Mouse (Mus musculus) right cerebral cortex, postnatal 10 days (tissue): ENCODE data around the gene Ccdc27.
A peak's percentile ranks its signal among the peaks of the same experiment; 100 is the strongest.

ENCODE experiments used
- DNase-seq, 2 experiments: peaks; one replicate each; pipeline ENCODE4 v3.0.0; 2021; ENCODE audit warnings: low spot score in 2 of 2

Gene Ccdc27

DNA sequence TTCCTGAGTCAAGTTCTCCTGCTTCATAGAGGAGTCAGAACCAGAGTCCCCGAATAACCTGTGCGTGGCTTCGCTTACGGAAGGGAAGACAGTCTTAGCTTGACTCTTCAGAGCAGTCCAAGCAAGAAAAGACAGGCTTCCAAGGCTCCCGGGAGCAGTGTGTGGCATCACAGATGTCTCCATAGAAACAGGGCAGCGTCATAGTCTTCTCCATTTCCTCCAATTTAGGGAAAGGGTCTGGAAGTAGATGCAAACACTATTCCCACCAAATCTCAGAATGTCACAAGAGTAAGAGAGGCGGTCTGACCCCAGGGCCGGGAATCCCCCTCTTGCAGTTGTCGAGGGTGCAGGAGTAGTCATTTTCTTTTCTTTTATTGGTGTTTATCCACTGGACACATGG is at the start of gene Ccdc27:
Gene Ccdc27 (minus strand): TSS at position 101 of the 400 bp plus-strand sequence.
- DNase-seq: no peak

DNA sequence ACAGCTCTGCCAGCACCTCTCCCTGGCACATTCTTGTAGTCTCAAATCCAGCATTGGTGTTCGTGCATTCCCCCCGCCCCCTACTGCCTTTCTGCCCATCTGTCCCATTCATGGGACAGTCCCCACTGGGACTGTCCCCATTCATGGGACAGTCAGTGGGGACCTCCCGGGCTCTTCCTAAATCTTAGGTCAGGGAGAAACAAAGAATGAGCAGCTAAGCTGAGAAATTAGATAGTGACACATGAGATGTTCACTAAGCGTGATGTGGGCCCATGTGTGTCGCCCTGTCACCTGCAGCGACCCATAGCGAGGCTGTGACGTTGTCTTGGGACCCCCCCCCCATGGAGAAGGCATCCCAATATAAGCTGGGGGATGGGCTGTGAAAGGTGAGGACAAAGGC is 48.9 kb upstream of the Ccdc27 start:
- DNase-seq: no peak

DNA sequence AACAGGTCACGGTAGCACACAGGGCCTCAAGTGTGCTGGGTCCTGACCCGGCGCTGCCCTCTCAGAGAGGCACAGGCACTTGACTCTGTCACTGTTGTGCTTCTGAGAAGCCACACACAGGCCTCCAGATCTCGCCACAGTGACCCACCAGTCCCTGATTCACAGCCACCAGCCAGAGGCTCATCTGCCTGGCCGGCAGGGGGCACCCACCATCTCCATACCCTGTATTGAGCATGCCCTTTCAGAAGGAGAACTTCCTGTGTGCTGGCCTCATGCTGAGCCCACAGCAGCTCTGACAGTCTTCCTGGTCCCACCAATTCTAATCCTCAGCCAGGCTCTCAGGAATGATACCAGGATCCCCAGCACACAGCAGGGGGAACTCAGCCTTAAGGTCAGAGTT is 46.7 kb upstream of the Ccdc27 start:
- DNase-seq: no peak

DNA sequence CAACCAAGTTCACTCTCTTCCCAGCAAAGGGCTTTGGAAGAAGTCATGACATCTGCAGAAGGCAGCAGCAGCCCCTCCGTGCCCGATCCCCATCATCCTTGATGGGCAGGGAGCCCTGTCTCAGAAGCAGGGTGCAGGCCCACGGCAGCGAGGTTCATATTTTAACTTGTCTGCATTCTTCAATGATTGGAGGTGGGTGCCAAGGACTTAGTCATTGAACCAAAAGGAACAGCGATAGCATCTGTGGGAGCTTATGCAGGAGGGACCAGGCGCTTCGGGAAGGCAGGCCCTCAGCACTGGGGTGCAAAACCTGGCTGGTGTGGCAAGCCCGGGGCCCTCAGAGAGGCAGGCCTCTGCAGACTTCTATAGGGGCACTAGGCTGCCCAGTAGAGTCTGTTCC is 44.0 kb upstream of the Ccdc27 start:
- DNase-seq: no peak

DNA sequence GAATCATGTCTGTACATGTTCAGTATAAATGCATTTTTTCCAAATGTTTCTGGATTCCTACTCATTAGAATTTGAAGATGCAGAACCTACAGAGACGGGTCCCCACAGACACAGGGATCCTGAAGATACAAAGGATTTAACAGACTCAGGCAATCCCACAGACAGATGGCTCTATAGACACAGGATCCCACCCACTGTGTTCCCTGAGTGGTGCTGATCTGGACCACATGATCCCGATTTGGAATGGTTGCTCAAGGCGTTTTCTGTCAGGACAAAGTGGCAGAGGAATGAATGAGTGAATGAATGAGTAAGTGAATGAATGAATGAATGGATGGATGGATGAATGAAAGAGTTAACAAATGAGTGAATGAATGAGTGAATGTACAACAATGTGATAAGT is 43.4 kb upstream of the Ccdc27 start:
- DNase-seq: no peak

DNA sequence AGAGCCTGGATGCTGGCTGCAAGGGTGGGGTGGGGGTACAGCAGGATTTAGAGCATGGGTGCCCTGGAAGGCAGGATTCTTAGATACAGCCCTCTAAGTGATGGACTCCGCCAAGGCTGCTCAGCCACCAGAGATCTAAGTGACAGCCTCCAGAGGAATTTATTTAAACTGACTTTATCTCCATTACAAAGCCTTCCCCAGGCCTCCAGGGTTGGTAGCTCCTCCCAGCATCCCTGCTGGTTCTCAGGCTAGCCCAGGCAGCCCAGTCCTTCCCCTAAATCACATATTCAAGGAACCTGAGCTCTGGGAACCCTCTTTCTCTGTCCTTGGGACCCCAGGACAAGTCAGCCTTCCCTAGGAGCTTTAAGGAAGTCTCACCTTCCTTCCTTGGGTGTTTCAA is 39.5 kb upstream of the Ccdc27 start:
- DNase-seq: no peak

DNA sequence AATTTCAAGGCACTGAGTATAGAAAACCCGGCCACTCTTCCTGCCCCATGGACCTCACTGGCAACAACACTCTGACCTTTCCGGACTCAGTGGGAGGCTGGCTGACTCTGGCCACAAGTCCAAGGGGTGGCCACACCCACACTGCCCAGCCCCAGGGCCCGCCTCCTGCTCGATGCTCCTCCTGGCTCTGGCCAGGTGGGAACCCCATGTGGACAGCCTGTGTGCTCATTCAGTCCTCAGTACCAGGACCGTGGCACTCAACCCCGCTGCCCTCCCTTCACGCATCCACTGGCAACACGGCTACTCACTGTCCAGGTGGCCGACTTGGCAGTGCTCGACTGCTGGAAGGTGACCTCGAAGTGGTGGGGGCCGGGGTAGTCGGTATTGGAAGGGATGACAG is 38.5 kb upstream of the Ccdc27 start:
- no peak for DNase-seq

DNA sequence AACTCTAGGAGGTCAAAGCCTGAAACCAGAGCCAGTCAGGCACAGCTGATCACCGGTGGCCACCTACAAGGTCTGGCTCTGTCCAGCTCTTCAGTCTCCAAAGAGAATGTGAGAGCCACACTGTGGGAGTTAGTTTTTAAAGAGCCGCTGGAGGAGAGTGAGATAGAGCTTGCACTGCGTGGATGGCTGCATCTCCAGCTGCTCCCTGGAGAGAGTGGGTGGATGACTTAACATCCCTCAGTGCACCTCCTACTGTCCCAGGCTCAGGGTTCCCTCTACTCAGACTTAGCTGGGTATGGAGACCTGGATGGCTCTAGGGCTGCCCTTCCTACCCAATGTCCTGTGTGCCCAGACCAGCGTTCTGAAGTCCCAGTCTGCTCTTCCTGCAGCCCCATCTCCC is 37.7 kb upstream of the Ccdc27 start:
- no peak for DNase-seq

DNA sequence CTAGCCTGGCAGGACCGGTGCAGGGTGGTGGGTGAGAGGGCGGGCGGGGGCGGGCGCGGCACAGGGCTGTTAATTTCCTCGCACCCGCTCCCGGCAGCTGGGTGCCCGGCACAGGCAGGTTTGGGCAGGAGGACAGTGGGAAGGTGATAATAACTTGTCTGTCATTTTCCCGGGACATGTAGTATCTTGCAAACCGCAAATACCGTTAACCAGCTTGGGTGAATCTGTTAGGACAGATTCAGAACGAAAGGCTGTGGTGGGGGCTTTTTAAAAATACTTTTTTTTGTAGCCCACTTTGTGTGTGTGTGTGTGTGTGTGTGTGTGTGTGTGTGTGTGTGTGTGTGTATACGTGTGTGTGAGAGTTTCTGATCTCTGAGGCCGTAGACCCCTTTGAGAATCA is 29.5 kb upstream of the Ccdc27 start:
- no peak for DNase-seq

DNA sequence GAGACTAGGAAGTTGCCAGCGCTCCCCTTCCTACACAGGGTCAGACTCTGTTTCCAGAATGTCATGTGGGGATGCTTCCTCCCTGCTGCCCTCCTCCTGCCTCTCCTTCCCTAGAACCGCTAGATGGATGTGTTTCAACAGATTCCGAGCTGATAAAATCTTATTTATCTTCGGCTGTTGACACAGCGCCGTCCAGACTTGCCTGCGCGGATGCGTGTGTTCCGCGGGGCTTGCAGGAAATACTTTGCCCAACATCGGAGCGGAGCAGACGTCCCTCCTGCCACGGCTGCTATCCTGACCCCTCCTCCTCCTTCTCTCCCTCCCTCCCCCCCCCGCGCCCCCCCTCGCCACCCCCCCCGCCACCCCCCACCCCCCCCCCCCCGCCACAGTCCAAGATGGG is 29.0 kb upstream of the Ccdc27 start:
- no peak for DNase-seq

DNA sequence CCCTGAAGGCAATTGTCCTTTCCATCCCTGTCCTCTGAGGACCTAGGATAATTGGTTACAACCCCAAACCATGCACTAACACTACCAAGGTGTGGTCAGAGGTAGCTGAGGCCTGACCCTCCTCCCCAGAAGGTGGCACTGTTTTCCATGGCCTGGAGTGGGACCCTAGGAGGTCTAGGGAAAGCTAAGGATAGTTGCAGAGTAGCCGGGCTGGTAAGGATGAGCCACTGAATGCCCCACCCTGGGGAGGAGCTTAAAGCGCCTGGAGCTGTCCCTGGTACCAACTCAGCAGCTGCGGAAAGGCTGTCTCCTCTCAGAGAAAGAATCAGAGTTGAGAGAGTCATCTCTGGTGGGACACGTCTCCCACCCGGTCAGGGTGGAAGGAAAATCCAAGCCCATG is 28.4 kb upstream of the Ccdc27 start:
- no peak for DNase-seq

DNA sequence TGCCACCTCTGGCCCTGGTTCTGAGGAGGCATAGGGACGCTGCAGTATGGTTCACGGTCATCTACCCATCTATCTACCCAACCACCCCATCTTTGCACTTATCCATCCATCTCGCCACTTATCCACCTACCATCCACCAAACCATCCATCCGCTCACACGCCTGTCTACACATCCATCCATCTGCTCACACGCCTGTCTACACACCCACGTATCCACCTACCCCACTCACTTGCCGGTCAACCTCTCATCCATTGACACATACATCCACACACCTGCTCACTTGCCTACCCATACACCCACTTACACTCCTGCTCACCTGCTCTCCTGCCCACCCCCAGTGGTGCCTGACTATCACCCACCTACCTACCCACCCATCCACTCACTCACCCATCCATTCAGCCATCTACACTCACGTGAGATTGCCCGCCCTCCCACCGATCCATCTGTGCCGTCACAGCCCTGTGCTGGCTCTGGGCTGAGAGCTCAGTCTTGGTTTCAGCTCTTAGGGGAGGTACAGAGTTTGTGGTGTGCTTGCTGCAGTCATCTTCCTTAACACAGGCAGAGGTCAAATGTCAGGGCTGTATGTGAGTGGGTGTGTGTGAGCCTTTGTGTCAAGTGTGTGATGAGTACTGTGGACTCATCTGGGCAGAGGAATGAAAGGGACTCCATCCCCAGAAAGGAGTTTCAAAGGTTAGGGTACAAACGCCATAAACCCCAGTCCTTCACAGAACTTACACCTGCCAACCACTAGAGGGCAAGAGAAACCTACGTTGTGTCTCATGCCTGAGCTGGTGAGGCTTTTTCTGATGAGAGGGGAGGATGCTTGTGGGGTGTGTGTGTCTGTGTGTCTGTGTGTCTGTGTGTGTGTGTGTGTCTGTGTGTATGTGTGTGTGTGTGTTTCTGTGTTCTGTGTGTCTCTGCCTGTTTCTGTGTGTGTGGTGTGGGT is 22.6 kb upstream of the Ccdc27 start:
- DNase-seq: peak; percentile 46 to 54

DNA sequence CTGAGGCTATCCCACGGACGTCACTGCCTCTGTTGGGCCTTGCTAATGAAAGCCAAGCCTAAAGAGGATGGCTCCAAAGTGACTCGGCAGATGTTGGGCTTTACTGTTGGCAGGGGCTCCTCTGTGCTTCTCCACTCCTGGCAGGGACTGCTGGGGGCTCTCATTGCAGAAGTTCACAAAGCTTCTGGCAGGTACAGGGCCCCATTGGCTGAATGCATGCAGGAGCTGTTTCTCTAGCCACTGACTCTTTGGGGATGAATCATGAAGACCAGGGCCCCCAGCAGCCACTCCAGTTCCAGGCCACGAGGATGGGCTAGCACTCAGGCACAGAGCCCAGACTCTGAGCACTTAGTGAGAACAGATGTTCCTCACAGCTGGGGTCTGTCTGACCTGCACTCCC is 15.2 kb upstream of the Ccdc27 start:
- no peak for DNase-seq

DNA sequence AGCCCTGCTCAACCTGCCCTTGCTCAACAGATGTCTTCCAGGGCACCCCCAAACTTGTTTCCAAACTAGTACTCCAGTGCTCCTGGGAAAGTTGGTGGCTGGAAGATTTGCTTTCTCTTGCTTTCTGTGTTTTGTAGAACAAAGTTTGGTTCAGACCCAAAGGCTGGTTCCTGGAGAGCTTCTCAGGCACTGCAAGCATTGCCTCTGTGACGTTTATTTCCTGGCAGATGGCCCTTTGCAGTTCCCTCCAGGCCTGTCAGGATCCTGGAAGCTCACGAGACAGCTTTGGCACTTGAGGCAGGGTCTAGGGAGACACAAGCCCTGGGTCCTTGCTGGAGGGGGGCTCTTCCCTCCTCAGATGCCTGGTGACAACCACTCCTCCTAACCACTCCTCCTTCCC is 14.2 kb upstream of the Ccdc27 start:
- no peak for DNase-seq

DNA sequence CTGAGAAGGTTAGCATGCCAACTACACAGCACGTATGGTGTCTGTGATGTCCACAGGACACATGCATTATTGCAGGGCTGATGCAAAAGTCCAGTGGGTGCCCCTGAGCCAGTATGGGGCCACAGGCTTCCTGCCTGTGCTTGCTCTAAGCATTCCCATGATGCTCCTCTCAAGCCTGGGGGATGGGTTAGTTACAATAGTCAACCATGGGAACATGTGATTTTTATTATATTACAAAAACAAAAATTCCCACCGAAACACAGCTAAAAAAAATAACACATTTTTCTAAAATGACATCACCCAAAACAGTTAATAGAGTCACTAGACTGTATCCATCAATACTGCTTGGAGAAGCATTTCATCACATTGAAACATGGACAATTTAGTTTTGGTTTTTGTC is 13.6 kb upstream of the Ccdc27 start:
- no peak for DNase-seq

DNA sequence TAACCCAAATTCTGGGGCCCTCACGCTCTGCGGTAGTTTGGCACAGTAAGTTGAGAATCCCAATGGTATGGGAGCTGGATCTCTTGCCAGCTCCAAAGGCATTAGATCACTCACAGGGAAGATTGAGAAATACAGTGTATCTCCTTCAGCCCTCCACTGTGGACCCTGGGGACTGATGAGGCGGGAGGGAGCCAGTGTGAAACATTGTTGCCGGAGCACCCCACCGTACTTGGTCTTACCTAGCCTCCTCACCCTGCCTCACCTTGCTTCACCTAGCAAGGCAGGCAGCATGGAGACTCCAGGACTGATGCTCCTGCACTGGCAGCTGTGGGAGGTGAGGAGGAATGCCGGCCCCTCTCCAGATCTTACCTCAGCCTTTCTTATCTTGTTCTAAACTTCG is 13.0 kb upstream of the Ccdc27 start:
- DNase-seq: no peak

DNA sequence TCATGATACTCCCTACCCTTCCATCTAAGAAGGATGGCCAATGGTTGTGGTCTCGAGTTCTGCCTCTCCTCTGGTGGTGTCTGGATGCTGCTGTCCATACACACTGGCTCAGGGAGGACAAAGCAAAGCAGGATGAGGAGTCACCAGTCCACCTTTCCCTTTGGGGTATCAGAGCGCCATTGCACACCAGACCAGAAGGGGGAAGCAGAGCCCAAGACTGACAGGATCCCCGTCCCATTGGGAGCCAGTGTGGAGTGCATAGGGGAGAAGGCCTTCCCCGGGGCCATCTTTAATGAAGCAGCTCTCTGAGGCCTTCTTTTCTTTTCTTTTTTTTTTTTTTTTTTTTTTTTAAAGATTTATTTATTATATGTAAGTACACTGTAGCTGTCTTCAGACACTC is 10.6 kb upstream of the Ccdc27 start:
- DNase-seq: no peak

DNA sequence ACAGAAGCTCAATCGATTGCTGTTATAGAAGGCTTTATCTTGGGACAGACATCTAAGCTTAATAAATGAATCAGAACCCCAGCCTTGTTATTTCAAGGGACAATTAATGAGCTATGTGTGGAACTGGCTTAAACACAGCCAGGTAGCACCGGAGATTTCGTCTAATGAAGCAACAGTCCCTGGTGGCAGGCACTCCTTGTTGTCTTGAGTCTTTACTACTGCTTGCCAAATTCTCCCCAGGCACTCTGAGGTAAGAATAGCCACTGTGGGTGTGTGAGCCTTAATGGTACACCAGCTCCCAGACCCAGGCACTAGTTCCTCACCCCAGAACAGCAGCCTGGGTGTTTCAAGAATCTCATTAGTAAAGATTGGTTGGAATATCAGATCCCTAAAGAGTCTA is 8.9 kb upstream of the Ccdc27 start:
- DNase-seq: no peak

DNA sequence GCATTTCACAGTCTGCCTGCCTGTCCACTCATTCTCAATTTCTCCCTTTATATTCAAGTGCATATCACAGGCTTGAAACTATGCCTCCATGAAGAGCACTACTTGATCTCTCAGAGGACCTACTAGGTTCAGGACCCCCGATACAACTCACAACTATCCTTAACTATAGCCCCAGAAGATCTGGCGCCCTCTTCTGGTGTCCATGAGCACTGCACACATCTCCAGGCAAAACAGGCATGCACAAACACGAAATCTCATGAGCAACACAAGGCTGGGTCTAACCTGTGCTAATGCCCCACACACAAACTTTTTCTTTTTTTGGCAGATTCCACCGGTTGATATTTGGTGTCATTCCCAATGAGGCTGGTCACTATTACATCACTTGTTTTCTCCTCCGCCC is 3.4 kb upstream of the Ccdc27 start:
- DNase-seq: no peak

DNA sequence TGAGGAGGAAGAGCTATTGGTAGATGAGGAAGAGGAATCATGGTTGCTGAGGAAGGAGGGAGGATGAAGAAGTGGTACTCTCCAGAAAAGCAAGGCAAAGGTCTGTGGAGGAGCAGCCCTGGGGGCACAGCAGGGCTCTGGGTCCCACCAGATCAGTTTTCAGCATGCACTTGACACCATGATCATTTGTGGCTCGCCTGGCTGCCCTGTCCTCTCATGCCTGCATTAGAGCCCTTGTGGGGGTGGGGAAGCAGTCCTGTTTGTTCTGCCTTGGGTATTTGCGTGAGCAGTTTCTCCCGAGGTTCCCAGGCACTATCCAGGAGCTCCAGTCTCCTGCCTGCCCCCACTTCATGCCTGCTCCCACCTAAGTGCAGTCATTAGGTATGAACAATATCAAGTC is 5.4 kb downstream of the Ccdc27 start:
- DNase-seq: no peak

DNA sequence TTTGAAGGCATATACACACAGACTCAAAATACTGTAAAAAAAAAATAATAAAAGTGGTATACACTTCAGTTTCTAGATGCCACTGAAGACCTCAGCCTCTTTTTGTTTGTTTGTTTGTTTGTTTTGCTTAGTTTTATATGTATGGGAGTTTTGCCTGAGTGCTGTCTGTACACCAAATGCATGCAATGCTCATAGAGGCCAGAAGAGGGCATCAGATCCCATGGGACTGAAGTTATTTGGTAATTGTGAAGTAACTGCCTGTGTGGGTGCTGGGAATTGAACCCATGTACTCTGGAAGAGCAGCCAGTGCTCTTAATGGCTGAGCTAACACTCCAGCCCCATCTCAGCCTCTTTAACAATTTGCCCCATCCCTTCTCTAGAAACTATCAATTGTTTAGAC is 13.8 kb downstream of the Ccdc27 start:
- no peak for DNase-seq

DNA sequence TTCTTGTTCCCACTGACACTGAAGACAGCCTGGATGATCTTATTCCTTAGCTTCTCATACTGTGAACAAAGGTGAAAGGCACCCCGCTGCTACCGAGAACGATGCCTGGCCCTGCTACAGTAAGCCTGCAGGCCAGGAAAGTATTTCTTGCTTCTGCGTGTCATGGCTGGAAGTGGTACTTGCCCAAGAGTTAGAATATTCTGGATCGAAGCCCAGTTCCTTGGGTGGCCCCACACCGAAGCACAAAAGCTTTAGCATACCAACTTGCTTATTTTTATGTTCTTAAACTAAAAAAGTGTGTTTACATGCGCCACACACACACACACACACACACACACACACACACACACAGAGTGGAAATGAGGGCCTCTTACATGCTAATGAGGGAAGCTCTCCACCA is 14.4 kb downstream of the Ccdc27 start:
- DNase-seq: no peak

DNA sequence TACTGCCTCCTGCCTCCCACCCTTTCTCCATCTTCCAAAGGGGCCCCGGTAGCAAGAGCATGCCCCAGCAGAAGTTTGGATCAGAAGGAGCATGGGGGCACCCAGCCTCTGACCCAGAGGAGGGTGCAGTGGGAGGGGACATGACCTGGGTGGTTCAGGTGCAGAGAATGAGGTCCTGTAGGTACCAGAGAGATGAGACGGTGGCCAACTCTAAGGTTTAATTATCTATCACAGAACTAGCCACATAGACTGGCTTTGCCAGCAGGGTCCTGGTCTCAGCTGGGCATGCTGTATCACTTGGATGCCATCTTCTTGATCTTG is 16.1 kb downstream of the Ccdc27 start:
- DNase-seq: no peak
